Mouse (Mus musculus): ENCODE measurements at regions not wholly inside any gene's neighbourhood (a gene's known extent, or its start where the extent isn't known, plus 50 kb on each side); places are given as distances from the start of the nearest gene placed in this dataset.

DNA sequence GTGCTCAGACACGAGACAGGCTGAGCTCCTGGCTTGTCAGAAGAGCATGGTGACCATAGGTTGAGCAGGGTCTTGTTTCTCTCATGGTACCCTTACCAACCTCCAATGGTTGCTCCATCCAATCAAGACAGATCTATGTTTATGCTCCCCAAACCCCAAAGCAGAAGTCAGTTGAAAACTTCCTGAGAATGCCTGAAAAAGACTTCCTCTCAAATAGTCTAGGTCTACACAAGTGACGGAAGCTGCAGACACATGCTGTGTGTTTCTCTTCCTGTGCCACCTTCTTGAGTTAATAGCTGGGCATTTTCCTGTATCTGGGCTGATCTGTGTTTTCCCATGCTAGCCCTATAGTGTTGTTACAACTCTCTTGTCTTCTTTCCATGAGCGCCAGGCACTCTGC lies 274.2 kb downstream of the Cdh26 start:
- ATAC-seq (ENCODE audit: insufficient number of reproducible peaks, low FRiP score, low TSS enrichment) = no peak

DNA sequence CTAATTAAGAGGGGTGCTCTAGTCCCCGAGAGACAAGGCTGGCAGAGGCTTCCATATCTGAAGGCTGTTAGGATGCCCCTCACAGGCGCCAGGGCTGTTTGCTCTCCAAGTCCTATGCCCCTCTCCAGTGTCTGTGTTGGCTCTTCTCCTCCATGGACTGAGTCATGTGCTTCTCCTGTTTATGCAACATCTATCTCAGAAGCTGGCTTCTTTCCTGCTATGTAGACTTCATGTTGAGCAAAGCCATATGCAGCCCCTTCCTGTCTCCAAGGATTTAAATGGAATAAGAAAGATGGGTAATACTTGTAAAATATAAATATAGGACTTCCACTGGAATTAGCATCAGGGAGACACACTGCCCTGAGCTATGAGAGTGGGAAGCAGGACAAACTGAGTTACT lies 278.3 kb downstream of the Cdh26 start:
- no peak for ATAC-seq (ENCODE audit: insufficient number of reproducible peaks, low FRiP score, low TSS enrichment)

DNA sequence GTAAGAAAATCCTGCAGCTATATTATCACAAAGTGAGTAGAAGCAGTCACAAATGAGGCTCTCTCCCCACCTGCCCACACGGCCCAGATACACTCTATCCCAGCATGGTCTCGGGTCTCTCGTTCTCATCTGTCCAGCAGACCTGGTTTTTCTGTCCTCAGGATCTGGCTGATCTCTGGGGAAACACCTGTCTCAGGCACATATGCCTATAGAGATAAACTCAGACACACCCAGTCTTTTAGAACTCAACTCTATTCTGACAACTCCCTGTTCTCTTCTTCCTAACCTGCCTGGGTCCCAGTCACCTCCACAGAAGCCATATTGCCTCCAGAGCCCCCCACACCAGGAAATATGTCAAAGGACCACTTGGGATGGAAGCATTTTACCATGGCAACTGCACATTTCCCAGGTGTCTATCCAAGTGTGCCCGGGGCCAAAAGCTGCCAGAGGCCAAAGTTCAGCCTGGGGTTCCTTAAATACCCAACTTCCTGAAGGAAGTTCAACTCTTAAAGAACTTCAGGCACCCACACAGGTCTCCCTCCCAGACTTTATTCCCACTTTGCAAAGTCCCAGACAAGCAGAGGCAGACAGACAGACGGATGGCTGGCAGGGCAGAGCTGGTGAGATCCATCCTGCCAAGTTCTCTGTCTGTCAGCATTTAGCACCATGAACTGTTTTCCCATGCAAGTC lies 279.0 kb downstream of the Cdh26 start:
- no peak for ATAC-seq (ENCODE audit: insufficient number of reproducible peaks, low FRiP score, low TSS enrichment)

DNA sequence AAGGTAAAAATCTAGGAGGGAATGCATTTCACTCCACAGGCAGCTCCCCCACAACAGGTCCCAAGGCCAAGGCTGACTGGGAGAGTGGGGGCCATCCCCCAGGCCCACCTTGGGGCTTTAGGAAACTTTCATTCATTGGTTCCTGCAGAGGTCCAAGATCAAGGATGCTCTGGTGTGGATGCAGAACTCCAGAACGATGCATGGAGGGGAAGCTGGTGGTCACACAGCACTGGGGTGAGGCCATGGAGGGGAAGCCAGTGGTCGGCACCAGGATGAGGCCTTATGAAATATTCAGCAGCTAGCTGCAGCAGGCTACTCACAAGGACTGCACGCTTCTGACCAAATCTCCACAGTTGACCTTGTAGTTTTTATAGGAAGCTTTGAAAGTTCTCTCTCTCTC lies 279.7 kb downstream of the Cdh26 start:
- ATAC-seq (ENCODE audit: insufficient number of reproducible peaks, low FRiP score, low TSS enrichment) = no peak

DNA sequence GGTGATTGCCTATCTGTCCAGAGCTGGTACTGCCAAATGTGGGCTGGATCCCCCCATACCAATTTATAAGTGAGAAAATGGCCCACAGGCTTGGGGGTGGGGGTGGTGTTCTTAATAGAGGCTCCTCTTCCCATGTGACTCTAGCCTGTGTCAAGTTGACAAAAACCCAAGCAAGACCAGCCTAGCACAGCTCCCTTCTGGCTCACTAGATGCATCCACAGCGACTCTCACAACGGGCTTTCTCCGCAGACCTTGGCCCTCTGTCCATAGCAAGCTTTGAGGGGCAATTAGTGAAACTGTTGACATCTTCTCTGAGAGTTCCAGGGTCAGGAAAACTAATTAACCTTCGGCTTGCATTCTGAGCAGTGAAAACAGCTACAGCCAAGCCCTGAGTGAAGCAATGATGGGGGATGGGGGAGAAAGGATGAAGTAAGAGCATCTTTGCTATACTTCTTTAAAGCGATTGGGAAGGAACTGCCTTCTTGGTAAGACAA lies 281.3 kb downstream of the Cdh26 start:
- ATAC-seq (ENCODE audit: insufficient number of reproducible peaks, low FRiP score, low TSS enrichment) = no peak

DNA sequence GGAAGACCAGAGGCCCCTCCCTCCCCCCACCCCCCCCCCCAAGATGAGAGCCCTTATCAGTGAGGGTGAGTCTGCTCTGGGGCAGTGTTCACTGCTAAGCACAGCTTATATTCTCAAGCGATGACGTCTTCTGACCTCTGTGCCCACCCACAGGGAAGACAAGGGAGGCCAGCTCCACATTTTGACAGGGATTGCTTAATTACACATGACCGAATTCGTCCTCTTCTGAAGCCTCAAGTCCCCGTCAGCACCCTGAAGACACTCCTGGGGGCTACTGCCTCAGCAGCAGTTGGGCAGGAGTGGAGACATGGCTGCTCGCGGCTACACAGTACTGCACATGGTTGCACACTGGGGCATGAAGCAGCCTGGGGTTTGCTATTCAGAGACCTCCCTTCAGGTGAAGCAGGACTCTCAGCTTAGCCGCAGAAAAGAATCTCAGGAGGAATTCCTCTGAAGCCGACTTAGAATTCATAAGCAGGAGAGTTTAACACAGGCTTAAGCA lies 282.1 kb downstream of the Cdh26 start:
- ATAC-seq (ENCODE audit: insufficient number of reproducible peaks, low FRiP score, low TSS enrichment) = no peak

DNA sequence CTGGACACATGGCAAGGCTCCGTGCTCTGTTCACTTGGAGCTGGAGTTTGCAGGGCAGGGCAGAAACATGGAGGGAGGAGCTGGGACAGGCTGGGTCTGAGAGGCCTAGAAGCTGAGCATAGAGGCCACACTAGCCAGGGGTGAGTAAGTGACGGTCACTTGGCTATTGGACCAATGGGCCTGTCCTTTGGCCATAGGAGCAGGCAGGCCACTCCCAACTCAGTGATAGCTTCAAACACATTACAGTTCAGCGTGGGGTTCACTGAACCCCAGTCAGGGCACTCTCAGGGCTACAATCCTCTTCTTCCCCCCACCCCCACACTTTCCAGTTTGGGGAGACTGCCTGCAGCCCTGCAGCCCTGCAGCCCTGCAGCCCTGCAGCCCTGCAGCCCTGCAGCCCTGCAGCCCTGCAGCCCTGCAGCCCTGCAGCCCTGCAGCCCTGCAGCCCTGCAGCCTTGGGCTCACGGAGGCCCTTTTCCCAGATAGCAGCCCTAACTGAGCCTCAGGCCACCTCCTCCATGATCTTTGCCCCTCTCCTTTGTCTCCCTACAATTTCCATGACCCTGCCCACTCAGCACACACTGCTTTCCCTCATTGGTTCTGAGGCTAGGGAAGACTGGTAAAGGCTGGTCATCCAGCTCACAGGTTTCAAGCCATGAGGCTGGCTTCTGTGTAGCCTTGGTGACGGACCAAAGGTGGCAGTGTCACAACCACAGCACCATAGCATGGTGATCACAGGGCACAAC lies 285.3 kb downstream of the Cdh26 start:
- ATAC-seq (ENCODE audit: insufficient number of reproducible peaks, low FRiP score, low TSS enrichment) = no peak

DNA sequence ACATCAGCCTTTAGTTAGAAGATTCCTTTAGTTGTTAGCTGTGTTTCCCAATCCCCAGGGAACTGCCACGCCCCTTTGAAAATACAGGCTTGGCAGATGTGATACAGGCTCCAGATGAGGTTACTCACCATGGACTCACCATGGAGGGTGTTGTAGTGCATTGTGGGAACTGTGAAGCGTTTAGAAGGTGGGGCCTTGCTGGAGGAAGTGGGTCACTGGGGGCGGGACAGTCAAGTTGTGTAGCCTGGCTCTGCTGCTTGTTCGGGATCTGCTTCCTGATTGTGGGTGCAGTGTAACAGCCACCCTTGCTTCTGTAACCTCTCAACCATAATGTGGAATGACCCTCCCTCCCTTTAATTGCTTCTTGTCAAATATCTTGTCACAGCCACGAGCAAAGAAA lies 287.7 kb downstream of the Cdh26 start:
- ATAC-seq (ENCODE audit: insufficient number of reproducible peaks, low FRiP score, low TSS enrichment) = no peak

DNA sequence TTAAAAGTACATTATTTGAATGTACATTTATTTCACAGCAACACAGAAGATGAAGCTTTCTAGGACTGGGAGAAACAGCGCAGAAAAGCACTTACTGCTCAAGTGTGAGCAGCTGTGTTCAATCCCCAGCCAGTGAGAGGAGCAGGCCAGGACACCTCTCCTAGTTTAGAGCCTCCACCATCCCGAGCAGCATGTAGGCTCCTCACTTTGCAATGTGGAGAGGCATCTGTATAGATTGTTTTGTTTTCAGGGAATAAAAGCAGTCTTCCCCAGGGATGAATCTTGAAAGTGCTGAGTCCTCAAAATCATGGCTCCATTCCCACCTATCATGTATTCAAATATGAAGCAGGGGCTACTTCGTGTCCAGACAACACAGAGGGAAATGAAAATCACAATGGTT lies 293.1 kb downstream of the Cdh26 start:
- no peak for ATAC-seq (ENCODE audit: insufficient number of reproducible peaks, low FRiP score, low TSS enrichment)

DNA sequence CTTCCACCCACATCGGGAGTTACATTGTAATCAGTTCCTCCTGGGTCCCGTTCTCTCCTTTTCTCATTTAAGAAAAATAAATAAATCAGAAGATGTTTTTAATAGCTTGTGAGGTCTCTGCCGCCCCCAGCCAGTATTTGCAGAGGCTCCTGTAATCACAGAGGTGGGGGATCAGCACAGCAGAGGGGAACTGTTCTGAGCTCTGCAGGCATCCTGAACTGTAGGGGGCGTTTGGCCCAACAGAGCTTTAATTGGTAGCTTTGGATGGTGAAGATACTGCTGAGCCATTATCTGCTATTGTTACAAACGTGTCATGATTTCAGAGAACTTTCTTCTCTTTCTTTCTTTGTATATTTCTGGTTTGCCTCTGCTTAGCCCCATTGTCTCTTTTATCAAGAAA lies 293.9 kb downstream of the Cdh26 start:
- ATAC-seq (ENCODE audit: insufficient number of reproducible peaks, low FRiP score, low TSS enrichment) = no peak

DNA sequence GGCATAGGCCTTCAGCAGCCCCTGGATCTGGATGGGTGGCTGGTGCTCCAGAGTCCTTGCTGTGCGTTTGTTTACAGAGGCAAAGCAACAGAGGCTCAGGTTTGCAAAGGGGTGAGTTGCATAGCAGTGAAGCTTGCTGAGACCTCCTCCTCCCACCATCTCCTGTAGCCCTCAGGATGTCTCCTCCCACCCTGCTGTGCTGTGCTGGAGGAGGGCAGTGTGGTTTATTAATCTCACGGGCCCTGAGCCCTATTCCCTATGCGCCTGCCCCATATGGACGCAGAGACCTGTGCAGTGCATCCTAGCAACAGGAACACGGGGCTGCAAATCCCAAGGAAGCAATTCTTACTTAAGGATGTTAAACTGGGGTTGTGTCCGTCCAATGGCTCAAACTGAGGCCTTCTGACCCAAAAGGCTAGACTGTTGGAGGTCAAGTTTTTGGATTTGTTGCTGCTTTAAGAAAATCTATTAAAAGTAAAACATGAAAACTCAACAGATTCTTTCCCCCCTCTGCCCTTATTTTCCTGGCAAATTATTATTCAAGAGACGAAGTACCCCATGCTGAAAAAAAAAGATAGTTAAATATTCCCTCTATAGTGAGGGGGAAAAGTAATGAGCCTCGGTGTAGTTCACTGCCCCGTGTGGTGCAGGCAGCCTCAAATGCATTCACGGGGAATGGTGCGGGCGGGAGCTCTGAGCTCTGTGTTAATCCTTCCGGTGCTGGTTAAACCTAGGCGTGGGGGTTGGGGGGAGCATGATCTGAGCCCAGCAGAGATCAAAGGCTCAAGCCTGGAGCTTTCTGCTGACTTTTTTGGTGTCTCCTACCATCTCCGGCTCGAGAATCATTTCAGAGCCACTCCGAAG lies 297.8 kb downstream of the Cdh26 start:
- no peak for ATAC-seq (ENCODE audit: insufficient number of reproducible peaks, low FRiP score, low TSS enrichment)

DNA sequence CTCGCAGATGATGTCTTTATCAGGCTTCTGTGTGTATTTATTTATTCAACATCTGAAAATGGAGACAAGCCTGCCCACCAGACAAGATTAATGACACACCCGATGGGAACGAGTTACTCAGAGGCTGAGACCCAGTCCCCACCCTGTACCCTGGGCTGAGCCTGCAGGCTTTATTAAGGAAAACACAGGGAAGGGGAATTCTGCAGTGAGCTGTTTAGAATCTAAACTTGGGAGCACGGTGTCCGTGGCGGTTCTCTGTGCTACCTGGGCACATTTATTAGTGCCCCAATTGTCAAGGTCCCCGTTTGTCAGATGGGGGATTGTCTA lies 298.4 kb downstream of the Cdh26 start:
- no peak for ATAC-seq (ENCODE audit: insufficient number of reproducible peaks, low FRiP score, low TSS enrichment)

DNA sequence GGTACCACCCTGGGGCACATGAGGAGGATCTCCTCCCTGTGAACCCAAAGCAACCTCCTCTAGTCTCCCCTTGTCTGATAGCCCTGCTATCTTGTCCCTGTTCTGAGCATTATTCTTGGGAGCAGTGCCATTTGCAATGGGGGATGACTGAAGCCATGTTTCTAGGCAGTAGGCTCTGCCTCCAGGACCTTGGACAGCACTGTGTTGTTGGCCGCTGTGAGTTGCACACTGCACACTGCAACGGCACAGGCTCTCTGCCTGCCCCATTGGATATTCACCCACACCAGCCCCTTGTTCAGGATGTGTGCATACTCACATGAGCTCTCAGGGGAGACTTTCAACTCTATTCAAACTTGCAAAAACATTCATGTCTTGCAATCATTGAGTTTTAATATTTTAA lies 304.8 kb downstream of the Cdh26 start:
- no peak for ATAC-seq (ENCODE audit: insufficient number of reproducible peaks, low FRiP score, low TSS enrichment)

DNA sequence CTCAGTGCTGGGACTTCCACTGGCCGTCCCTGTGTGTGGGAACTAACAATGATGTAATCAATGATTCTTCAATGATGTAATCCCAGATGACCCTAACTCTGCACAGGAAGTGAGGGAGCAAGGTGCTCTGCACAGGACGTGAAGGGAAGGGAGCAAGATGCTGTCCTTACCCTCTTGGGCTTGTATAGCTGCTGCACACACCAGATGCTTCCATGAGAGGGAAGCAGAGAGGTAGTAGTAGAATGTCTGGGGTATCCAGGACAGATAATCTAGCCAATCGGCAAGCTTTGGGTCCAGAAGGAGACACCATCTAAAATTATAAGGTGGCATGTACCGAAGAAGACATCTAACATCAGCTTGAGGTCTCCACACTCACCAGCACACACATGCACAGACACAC lies 314.3 kb downstream of the Cdh26 start:
- no peak for ATAC-seq (ENCODE audit: insufficient number of reproducible peaks, low FRiP score, low TSS enrichment)

DNA sequence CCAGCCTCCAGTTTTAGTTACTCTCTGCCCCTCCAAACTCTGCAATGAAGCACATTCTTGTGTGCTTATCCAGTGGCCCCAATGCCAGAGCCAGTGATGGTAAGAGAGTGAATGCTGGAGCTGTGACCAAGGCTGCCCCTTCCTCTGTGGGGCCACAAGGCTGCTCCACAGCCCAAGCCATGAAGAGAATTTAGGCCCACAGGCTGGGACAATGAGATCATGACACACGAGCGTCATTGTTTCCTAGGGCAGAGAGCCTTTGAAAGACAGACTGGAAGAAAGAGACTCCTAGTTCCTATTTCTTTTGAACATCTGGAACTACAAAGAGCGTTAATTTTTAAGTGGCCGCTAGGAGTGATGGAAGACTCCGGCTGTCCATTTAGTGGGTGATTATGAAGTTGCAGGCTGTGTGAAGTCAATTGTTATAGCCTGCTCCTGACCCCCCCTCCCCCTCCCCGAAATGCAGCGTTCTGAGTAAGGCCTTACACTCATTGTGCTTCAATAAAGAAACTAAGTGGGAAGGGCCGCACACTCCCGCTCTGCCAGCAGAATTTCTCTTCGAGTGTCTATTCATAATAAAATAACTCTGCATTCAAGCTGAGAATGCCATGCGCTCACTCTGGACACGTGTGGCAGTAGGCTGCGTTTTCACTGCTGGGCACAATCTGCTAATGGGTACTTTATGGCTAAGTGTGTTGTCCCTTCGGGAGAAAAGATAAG lies 315.1 kb downstream of the Cdh26 start:
- no peak for ATAC-seq (ENCODE audit: insufficient number of reproducible peaks, low FRiP score, low TSS enrichment)

DNA sequence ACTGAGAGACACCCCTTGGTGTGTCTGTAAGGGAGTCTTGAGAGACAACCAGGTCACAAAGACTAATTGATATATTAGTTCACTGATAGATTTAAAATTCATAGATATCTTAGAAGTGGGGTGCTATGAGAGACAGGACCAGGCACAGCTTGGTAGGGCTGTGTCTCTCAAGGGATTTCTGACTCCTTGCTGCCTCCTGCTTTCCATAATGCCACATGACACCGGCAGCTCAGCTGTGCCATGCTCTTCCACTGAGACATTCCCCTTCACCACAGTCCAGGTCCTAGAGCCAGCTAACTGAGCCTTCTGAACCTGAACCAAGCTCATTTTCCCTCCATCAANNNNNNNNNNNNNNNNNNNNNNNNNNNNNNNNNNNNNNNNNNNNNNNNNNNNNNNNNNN lies 320.9 kb downstream of the Cdh26 start:
- no peak for ATAC-seq (ENCODE audit: insufficient number of reproducible peaks, low FRiP score, low TSS enrichment)

DNA sequence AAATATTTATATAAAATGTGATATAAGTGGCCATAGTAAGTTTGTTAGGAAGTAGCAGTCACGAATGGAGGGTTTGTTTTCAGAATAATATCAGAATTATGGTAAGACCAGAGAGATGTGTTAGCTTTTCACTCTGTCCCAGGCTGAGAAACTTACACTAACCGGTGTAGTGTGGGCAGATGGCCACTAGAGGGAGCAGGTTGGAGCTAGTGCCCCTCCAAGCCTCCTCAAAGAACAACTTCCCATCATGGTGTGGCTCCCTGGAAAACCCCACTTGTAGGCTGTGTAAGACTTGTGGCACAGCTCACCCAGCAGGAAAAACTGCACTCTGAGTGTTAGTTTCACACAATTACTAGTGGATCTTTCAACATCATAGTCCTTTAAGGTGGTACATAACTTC lies 328.0 kb downstream of the Cdh26 start:
- ATAC-seq (ENCODE audit: insufficient number of reproducible peaks, low FRiP score, low TSS enrichment) = 0 out of 2 replicates have a peak, but pooled peaks have one; percentile 3

DNA sequence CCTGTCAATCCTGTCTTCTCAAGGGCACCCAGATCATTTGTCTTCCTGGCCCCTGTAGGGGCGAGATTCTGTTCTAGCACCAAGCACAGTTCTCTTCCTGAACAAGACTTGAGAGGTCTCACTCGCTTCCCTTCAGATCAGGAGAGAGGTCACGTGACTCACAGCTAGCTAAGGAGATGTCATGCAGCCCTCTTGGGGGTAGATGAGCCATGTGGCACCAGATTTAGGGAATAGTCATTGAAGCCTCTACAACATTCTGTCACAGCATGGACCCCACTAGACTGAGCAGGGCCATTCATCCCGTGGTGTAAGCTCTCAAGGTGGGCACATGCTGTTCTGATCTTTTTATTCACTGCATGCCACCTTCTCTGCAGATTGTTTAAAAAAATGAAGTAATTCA lies 338.2 kb downstream of the Cdh26 start:
- no peak for ATAC-seq (ENCODE audit: insufficient number of reproducible peaks, low FRiP score, low TSS enrichment)

DNA sequence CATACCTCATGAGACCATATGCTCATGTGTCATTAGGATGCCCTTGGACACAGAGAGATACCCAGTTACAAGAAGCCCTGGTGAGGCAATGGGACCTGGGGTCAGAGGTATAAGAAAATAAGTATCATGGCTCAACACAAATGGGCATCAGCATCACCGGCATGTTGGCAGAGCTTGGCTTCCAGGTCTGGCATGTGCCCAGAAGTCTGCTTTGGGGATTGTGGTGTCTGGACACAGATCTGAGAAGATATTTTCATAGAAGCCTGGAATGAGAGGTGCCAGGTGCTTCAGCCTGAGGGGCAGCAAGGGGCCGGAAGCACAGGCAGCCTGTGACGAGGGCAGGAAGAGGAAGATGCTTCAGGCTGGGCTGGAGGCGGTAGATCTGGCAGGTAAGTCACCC lies 338.7 kb downstream of the Cdh26 start:
- peak; percentile 37; the same call in 1 of the 2 replicates for ATAC-seq (ENCODE audit: insufficient number of reproducible peaks, low FRiP score, low TSS enrichment)

DNA sequence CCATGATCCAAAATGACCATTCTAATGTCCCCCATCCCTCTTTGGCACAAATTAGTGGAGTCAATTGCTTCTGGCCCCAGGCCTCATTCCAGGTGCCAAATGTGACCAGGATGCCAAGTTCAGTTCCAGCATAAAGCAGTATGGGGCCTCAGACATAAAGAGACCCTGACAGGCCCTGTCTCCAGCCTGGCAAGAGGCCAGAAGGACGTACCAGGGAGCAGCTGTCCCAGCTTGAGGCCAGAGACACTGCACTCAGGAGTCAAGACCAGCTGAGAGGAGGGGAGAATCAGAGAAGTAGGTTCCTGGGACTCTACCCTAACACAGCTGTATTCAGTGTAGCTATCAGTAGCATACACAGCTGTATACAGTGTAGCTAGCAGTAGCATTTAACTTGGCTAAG lies 341.1 kb downstream of the Cdh26 start:
- ATAC-seq (ENCODE audit: insufficient number of reproducible peaks, low FRiP score, low TSS enrichment) = no peak

Data from cerebellum, adult (tissue).